ENCODE assay signal across 10 mouse cellular contexts in the genomic region with DNA sequence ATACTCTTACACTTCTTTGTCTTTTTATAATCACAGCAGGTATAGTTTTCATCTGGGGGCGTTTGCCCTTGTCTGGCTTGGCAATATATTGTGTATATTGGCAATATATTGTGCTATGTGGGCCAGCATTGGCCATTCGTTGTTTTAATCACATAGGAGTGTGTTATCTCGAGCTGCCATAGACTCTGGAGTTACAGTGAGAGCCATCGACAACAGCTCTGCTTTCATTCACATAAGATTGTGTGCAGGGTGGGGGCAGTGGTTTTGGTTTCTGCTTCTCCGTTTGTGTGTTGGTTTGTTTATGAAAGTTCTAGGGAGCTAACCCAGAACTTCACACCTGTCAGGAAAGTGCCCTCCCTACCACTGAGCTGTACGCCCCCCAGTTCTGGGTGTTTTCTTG. TPM values are rescaled to one million over a fixed set of nuclear protein-coding genes. Genes with fewer than 3 reads are reported as not detected.
DNase-seq lines count a peak whose midpoint lies in the region; ATAC-seq and TF ChIP-seq lines count a peak whose summit lies in the region.
"Had no signal": no experiment of that assay in that cellular context is flagged by ENCODE, and none has a peak within 500 bp of the region (broad histone marks: within the 10 kb centered on the region; RNA-seq: fewer than 3 reads in every experiment).

No protein-coding gene starts in this region.

- WGBS in heart, embryonic 16.5 days: 38% methylated on average over 6 of the region's 6 CpGs
- WGBS in lung, postnatal 0 days: 63% methylated on average over 6 of the region's 6 CpGs
- WGBS in intestine, embryonic 15.5 days: 72% methylated on average over 6 of the region's 6 CpGs
- WGBS in hindbrain, embryonic 14.5 days: 89% methylated on average over 6 of the region's 6 CpGs

- peak overlapping the region; percentile 48 for H3K9ac ChIP-seq in heart, embryonic 16.5 days (ENCODE audit: low read length)
- no peak overlapping the region for H3K9ac ChIP-seq in lung, postnatal 0 days (replicated peaks; ENCODE audit: low read depth)
- no peak overlapping the region for H3K9ac ChIP-seq in intestine, embryonic 15.5 days
- H3K9ac ChIP-seq in hindbrain, embryonic 14.5 days: no peak overlapping the region

- ATAC-seq in heart, embryonic 16.5 days (replicated peaks; ENCODE audit: extremely low read depth, insufficient read depth, low FRiP score): 0 out of 2 replicates have a peak, but pooled peaks have one; percentile 4
- ATAC-seq in lung, postnatal 0 days: no peak
- ATAC-seq in intestine, embryonic 15.5 days: no peak
- peak; percentile 52 for ATAC-seq in megakaryocyte-erythroid progenitor cell, adult 5-6 weeks (replicated peaks; ENCODE audit: low FRiP score, low TSS enrichment, poor library complexity, severe bottlenecking)
- ATAC-seq in hindbrain, embryonic 14.5 days (ENCODE audit: low FRiP score): no peak

- H3K27ac ChIP-seq in heart, embryonic 16.5 days (ENCODE audit: low read length): peak overlapping the region; percentile 89
- peak overlapping the region; percentile 86 for H3K27ac ChIP-seq in lung, postnatal 0 days (ENCODE audit: low read length)
- peak overlapping the region; percentile 55; the same call in 1 of the 2 replicates for H3K27ac ChIP-seq in intestine, embryonic 15.5 days
- no peak overlapping the region for H3K27ac ChIP-seq in hindbrain, embryonic 14.5 days

- no peak for TF ChIP-seq EP300 in lung, postnatal 0 days (IDR thresholded peaks at IDR 0.05)

- no peak for DNase-seq in heart, postnatal 10 days
- DNase-seq in lung, postnatal 0 days (ENCODE audit: low spot score): no peak
- DNase-seq in lung, adult 18-20 months: no peak
- no peak for DNase-seq in layer of hippocampus, postnatal 25 days (ENCODE audit: extremely low spot score in 1 of 2, low spot score in 1 of 2)
- no peak for DNase-seq in hindbrain, embryonic 14.5 days (ENCODE audit: low spot score)
- DNase-seq: adrenal gland, postnatal 36 days; cerebellum, adult 9-10 months had no signal

- H3K9me3 ChIP-seq in heart, embryonic 16.5 days (replicated peaks; ENCODE audit: control insufficient read depth, low read length): no peaks in the 10 kb centered on the region
- no peaks in the 10 kb centered on the region for H3K9me3 ChIP-seq in lung, postnatal 0 days (ENCODE audit: low read length)
- no peaks in the 10 kb centered on the region for H3K9me3 ChIP-seq in intestine, embryonic 15.5 days
- H3K9me3 ChIP-seq in hindbrain, embryonic 14.5 days (ENCODE audit: control insufficient read depth, low read length): no peaks in the 10 kb centered on the region

- H3K4me3 ChIP-seq in heart, embryonic 16.5 days (ENCODE audit: low read length): no peak overlapping the region
- no peak overlapping the region for H3K4me3 ChIP-seq in lung, postnatal 0 days (ENCODE audit: low read depth, low read length)
- no peak overlapping the region for H3K4me3 ChIP-seq in intestine, embryonic 15.5 days (replicated peaks)
- H3K4me3 ChIP-seq in hindbrain, embryonic 14.5 days (replicated peaks; ENCODE audit: low read length): no peak overlapping the region

- H3K36me3 ChIP-seq in heart, embryonic 16.5 days (ENCODE audit: control insufficient read depth, insufficient read depth): peaks cover 22% of the 10 kb centered on the region
- H3K36me3 ChIP-seq in lung, postnatal 0 days (ENCODE audit: insufficient read depth, low read length): 0 out of 2 replicates have a peak, but pooled peaks cover 8% of the 10 kb centered on the region
- peaks cover 8% of the 10 kb centered on the region for H3K36me3 ChIP-seq in intestine, embryonic 15.5 days
- H3K36me3 ChIP-seq in hindbrain, embryonic 14.5 days (replicated peaks; ENCODE audit: control insufficient read depth, insufficient read depth): no peaks in the 10 kb centered on the region

- peaks cover 20% of the 10 kb centered on the region for H3K4me1 ChIP-seq in heart, embryonic 16.5 days (ENCODE audit: control insufficient read depth, insufficient read depth, low read length)
- peaks cover 19% of the 10 kb centered on the region for H3K4me1 ChIP-seq in lung, postnatal 0 days (ENCODE audit: insufficient read depth, low read depth, low read length)
- H3K4me1 ChIP-seq in intestine, embryonic 15.5 days (replicated peaks): peaks cover 15% of the 10 kb centered on the region
- peaks cover 14% of the 10 kb centered on the region for H3K4me1 ChIP-seq in hindbrain, embryonic 14.5 days (replicated peaks; ENCODE audit: control insufficient read depth, insufficient read depth, low read length)

- no peaks in the 10 kb centered on the region for H3K27me3 ChIP-seq in heart, embryonic 16.5 days (ENCODE audit: control insufficient read depth, insufficient read depth, low read length)
- H3K27me3 ChIP-seq in lung, postnatal 0 days (replicated peaks; ENCODE audit: insufficient read depth, low read length): no peaks in the 10 kb centered on the region
- no peaks in the 10 kb centered on the region for H3K27me3 ChIP-seq in intestine, embryonic 15.5 days (replicated peaks)
- no peaks in the 10 kb centered on the region for H3K27me3 ChIP-seq in hindbrain, embryonic 14.5 days (ENCODE audit: control insufficient read depth, insufficient read depth, low read length)

- intact Hi-C loops in heart, postnatal 10 days (cut with DNase I): loop anchor here (5.0 kb wide), 1 partner anchor 49 kb away; no protein-coding TSS in a partner anchor

- H3K4me2 ChIP-seq in heart, embryonic 16.5 days (ENCODE audit: low read depth, low read length): peak overlapping the region; percentile 48
- H3K4me2 ChIP-seq in lung, postnatal 0 days (replicated peaks; ENCODE audit: low read depth, low read length): no peak overlapping the region
- H3K4me2 ChIP-seq in intestine, embryonic 15.5 days (replicated peaks): no peak overlapping the region
- H3K4me2 ChIP-seq in hindbrain, embryonic 14.5 days (replicated peaks): no peak overlapping the region

- TF ChIP-seq CTCF in lung, postnatal 0 days (IDR thresholded peaks at IDR 0.05): no peak

RNA-seq across cellular contexts. Expression of gene Smyd2, which starts 55.5 kb away (rescaled TPM):
- 244 and 255 TPM in 2 replicates for polyA plus RNA-seq in heart, embryonic 16.5 days (2015; fragmentation: Nextera tagmentation; extraction: Ambion mirVana)
- 100 to 1,000 TPM; 166 to 180 TPM for total RNA-seq in heart, postnatal 10 days (2021)
- polyA plus RNA-seq in lung, postnatal 0 days (2015; fragmentation: Nextera tagmentation; extraction: Ambion mirVana): 34.3 and 35.9 TPM in 2 replicates
- 101 and 112 TPM in 2 replicates for polyA plus RNA-seq in intestine, embryonic 15.5 days (2015; fragmentation: Nextera tagmentation; extraction: Ambion mirVana)
- 101 and 125 TPM in 2 replicates for total RNA-seq in megakaryocyte-erythroid progenitor cell, adult 5-6 weeks (2014; fragmentation: Nextera tagmentation)
- 152 and 155 TPM in 2 replicates for total RNA-seq in megakaryocyte-erythroid progenitor cell, adult 5-6 weeks (2017)
- 10 to 100 TPM; 77.5 to 83.2 TPM for total RNA-seq in layer of hippocampus, postnatal 25 days (2021)
- 73.9 and 84.4 TPM in 2 replicates for polyA plus RNA-seq in hindbrain, embryonic 14.5 days (2014; fragmentation: Nextera tagmentation; extraction: Ambion mirVana)

Comparison
In these comparisons a context has a peak if more than half of its experiments do, and no peak if none do; other contexts are left out.
1. ATAC-seq: peak in heart, embryonic 16.5 days (single experiment) and megakaryocyte-erythroid progenitor cell, adult 5-6 weeks (single experiment); none in lung, postnatal 0 days (single experiment), intestine, embryonic 15.5 days (single experiment) and hindbrain, embryonic 14.5 days (single experiment).